Mouse (Mus musculus) frontal cortex, adult (tissue): ENCODE results near the gene Rhcg.

ENCODE experiments used
- ATAC-seq: cut with Nextera tagmentation; 2 replicates; pipeline ENCODE4 v1.9.2; 2017; ENCODE audit warnings: mild to moderate bottlenecking, moderate library complexity, mixed read lengths; ENCODE audit not compliant: low TSS enrichment

Rhcg gene

DNA sequence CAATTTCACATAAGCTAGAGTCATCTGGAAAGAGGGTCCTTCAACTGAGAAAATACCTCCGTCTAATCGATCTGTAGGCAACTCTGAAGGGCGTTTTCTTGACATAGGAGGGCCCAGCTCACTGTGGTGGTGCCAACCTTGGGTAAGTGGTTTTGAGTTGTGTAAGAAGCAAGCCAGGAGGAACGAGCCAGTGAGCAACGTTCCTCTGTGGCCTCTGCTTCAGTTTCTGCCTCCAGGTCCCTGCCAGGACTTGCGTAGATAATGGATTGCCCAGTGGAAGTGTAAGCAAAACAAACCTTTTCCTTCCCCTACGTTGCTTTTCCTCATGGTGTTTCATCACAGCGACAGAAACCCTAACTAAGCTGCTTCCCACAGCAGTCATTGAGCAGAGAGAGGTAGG lies 15.5 kb downstream of the Rhcg start:
- ATAC-seq, result no peak

DNA sequence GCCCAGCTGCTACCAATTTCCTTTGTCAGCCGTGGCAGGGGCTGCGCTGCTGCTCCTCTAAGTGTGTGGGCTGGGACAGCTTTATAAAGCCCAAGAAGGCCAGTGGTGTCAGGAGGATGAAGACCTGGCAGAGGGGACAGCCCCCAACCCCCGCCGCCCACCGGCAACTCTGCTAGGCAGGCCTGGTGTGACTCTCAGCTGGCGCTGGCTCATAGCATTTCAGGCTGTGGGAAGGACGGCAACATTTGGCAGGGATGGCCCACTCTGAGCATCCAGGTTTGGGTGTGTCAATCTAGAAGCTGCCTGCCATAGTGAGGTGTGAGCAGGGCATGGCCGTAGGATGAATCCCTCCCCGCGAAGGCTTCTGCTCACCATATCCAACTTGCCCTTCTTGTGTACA lies 17.3 kb downstream of the Rhcg start:
- peak; percentile 62 for ATAC-seq

DNA sequence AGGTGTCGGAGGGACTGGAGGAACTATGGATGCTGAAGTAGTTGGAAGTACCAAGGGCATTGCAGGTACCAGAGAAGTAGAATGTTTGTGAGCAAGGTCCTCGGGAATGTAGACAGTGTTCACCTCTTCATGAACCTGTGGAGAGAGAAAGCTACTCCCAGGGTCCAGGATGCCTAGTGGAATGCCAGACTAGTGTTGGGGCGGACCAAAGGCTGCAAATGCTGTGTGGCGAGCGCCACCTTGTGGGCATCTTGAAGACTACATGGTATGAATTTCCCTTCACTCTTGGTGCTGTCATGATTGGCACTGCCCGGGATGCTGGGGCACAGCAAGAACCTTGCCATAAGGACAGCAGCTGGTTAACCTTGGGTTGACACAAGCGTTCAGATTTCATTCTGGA lies 22.6 kb downstream of the Rhcg start:
- ATAC-seq, result peak; percentile 68

DNA sequence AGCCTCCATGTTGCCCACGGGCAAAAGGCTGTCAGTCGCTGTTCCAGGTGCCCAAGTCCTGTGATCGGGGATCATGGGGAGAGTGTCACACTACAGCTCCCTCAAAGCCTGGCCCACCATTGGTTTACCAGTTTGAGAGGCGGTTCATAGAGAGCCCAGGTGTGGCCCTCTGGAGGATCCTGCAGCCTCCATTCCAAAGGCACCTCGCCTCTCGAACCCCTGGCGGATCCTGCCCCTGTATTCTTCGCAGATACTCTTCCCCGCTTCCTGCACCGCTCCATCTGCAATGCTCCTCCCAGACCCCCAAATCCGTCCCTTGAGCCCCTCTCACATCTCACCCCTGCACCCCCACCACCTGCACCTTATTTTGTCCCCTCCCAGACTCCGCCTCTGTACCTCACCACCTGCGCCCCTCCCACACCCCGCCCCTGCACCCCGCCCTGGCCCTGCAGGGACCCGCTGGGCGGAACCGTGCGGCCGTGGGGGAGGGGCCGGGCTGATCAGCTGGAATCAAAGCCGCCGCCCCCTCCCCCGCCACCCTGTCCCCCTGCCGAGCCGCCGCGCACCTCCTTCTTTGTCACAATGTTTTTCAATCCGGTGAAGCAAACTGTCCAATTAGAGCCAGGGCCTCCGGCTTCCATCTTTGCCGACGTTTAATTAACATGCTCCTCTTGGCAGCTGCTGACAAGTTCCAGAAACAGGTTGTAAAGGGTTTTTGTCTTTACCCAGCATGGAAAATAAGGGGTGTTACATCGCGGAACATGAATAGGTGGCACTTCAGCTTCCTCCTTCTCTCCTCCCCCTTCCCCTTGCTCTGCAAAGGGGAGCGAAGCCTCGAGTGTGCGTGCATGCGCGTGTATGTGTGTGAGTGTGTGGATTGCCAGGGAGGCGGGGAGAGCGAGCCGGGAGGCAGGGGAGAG lies 25.4 kb downstream of the Rhcg start:
- peak; percentile 63 for ATAC-seq

DNA sequence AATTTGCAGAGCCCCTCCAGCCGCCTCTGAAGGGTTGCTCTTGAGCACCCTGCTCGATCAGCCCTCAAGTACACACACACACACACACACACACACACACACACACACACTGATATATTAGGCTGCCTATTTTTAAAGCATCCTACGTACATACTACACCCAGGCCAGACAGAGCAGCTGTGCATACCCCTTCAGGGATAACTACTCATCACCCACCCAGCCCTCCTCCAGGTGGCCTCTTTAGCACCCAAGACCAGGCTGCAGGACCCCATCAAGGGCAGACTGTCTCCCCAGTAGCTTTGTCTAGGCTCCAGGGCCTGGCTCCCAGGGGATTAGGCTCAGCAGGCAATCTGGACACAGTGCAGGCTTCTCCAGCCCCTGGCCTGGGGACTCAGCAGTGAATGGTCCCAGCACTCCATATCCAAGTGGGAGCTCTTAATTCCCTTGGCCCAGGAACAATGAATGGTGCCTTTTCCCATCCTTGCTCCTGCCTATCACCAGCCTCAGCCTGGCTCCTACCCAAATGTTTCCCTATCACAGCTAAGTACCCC lies 26.8 kb downstream of the Rhcg start:
- no peak for ATAC-seq

DNA sequence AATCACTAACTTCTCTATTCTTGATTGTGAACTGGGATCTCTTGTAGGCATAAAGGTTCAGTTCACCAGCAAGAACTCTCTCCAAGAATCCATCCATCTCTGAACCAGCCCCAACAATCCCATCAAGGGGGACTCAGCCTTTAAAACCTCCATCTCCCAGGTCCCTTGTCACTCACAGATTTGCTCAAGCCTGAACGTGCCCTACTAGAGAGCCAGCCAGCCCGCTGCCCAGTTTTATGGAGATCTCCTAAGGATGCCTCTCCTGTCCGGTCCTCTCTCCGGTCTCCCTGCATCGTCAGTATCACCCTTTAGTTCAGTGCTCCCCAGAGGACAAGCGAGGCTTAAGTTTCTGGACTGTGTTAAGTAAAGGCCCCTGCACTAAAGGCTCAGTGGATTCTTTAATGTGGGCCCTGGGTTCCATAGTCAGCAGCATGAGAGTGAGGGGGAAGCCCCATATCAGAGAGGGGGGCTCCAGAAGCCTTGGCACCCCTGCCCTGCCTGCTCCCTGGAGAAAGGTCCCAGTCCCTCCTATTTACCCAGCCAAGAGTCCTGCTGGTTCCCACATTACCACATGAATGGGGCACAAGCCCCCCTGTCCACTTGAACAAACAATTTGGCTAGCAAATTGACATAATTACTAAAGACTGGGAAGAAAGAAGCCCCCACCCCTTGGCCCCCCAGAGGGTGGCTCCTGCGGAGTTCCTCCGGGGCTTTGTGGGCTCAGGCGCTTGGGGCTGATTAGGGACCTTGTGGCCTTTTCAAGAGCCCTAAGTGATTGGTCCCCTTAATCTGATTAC lies 27.5 kb downstream of the Rhcg start:
- ATAC-seq, result no peak

DNA sequence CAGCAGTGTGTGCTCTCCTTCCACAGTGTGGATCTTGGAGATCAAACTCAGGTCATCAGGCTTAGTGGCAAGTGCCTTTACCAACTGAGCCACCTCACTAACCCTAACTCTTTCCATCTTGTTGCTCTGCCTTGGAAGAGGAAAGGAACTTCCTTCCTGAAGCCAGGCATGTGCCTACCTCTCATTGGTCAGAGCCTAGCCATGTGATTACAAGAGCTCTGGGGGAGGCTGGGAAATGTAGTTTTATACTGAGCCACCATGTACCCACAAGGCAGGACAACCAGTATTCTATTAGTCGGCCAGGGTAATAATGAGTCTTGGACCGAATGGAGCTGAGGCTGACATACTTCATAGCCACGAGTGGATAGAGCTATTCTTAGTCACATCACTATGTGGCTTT lies 29.2 kb downstream of the Rhcg start:
- no peak for ATAC-seq

DNA sequence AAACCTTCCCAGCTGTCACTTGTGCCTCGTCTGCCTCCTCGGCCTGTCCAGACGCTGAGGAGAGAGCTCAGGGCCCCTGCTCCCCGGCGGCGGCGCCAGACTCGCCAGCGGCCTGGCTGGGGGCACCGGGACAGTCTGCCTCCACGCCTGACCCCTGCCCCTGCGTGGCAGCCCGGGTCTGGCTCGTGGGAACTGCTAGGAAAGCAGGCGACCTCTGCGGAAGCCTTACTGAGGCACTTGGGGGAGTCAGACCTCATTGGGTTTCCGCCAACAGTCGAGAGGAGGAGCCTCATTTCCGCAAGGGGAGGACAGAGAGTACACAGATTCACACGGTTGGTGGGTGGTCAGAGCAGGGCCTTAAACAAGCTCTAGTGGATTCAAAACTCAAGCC lies 38.6 kb downstream of the Rhcg start:
- no peak for ATAC-seq

DNA sequence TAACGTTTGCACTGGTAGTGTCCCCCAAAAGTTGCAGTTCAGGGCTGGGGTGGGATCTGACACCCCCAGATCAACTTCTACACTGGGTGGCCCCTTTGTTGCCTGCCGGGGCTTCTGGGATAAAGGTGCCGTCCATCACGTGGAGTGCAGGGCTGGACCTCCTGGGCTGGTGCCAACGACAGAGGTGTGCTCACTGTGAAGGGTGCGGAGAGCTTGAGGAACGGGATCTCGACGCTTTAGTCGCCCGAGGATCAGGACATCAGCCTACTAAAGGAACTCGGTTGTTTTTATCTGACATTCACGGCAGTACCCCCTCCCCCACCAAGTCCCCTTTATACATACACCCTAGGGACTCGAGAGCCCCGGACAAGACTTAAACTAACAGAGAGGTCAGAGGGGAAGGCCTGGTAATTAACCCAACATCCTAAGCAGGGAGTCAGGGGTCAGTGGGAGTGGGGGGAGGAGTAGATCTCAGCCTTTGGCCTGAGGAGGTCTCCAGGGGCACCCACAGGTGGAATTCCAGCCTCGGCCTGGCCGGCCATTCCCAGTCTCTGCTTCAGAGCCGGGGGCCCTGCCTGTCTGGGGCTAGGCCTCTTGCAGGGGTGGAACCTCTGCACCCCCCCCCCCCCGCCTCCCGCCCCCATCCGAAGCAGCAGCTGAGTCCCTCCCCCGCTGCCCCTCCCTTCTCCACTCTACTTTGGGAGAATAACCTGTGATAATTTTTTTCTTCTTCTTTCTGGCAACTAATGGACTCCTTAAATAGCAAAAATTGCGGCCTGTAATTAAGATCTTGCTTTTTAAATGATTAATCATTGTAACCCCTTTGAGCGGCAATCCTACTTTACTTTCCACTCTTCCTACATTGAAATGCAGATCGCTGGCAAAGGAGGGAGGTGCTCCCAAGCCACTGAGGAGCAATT lies 39.3 kb downstream of the Rhcg start:
- ATAC-seq, result no peak

DNA sequence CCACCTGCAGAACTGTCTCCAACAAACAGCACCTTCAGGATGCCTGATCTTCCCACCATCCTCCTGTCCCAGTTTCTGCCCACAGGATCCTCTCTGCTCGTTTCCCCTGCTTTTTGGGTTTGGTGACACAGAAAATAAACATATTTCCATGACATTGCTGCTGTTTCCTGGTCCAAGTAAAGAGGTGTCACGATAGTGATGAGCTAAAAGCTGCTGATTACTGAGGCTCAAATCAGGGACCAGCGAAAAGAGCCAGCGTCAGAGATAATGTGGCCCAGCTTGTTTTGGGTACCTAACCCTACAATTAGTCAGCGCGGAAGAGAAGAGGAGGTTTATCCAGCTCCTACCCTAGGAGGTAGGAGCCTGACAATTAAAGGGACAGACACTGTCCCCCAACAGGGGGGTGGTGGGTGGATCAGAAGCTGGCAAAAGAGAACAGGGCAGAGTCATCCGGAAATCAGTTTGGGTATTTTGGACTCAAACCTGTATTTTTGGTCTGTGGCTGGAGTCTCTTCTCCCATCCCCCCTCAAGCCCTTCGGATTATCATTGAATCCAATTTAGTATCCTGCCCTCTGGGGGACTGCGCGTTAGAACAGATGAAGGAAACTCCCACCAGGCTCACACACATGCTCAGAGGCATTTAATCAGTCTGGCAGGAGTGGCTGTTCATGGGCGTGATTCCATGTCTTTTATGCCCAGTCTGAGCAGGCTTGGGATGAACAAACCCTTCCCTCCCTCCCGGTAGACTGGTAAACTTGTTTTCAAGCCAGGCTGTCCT lies 40.2 kb downstream of the Rhcg start:
- ATAC-seq, result peak; percentile 63

DNA sequence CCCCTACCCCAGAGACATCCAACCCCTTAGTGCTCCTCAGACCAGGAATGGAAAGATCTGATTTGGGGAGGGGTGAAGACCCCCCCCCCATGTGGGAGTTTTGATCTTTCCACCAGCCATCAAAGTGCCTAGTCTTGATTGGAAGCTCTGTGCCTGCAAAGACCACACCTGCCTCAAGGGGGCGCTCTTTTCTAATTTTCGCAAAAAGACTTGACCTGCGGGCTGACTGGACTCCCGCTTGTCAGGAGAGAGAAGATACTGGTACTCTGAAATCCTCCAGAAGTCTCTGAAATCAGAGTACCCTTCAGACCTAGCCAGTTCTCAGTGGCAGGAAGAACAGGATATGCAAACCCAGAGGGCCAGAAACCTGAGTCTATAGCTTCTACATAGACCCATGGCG lies 40.8 kb downstream of the Rhcg start:
- ATAC-seq, result peak; percentile 19; the same call in 1 of the 2 replicates

DNA sequence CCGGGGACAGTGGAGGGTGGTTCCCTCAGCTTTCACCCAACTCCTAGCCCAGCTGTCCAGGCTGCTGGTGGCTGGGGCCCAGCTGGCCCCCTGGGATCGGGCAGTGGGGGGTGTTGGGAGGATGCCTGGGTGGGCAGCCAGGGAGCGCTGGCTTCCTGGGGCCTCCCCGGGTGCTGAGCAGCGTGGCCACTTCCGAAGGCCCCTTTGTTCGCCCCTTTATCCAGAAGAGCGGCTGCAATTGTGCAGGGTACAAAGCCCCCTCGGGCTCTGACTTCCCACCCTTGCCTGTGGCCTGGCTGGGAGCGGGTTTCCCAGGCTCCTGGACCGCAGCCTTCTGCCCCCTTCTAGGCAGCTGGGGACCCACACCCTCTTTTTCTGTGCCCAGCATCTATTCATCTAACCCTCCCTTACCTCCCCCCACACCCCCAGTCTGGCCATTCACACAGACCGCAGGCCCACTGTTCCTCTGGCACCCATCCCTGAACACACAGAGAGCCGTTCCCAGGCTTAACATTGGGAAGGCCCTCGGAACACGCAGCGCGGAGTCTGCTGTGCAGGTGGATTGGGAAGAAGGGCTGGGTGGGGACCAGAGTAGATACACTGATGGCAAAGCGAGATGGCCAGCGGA lies 45.2 kb downstream of the Rhcg start:
- peak; percentile 15; the same call in 1 of the 2 replicates for ATAC-seq

DNA sequence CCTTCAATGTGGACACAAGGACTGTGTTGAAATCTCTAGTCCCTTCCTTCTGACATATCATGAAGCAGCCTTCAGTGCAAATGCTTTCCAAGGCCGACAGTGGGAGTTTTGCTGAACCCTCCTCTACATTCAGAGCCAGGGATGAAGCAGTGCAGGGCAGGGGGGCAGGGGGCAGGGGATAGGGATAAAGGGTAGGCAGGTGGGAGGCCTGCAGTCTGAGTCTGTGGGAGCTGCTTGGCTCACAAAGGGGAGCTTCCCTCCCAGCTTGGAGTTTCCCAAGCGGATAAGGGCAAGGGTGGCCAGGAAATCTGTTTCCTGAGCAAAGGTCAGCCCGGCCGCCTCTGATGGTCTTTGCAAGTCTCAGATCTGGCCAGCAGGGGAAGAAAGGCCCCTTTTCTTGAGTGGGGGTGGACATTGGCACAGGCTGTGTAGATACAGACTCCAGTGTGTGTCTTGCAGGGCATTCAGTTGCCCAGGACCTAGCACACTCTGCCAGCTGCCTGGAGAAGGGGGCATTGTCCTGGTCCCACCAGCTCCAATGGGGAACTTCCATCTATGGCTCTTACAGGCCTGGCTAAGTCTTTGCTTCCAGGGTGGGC lies 48.4 kb downstream of the Rhcg start:
- peak; percentile 47; the same call in 1 of the 2 replicates for ATAC-seq

DNA sequence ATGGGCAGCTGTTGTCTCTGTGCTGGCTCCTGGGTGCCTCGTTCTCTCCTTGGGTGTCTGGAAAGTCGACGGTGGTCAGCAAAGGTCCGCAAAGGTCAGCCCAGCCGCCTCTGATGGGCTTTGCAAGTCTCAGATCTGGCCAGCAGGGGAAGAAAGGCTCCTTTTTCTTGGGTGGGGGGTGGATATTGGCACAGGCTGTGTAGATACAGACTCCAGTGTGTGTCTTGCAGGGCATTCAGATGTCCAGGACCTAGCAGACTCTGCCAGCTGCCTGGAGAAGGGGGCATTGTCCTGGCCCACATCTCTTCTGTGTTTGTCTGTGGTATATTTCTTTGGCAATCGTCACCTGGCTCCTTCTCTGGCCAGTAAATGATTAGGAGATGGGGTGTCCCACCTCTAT lies 49.2 kb downstream of the Rhcg start:
- no peak for ATAC-seq

DNA sequence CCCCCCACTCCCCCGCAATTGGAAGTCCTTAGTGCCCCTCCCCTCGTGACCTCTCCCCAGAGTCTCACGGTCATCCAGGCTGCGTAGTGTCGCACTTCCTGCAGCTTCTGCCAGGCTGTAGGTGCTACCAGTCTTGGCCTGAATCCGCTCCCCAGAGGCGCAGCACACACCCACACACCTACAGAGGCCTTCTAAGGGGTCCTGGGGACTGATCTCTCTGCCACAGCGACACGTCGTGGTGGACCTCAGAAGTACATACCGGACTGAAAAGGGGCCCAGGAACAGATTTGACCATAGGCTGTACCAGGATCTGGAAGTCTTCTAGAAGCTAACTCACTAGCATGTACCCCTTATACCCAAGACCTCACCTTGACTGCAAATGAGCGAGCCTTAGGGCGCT lies 53.8 kb downstream of the Rhcg start:
- no peak for ATAC-seq

DNA sequence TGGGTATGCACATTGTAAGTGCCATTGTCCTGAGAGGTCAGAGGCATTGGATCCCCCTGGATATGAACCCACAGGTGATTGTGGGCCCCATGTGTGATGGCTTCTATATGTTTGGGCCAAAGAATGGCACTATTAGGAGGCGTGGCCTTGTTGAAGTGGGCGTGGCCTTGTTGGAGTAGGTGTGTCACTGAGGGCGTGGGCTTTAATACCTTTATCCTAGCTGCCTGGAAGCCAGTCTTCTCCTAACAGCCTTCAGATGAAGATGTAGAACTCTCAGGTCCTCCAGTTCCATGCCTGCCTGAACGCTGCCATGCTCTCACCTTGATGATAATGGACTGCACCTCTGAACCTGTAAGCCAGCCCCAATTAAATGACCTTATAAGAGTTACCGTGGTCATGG lies 55.1 kb downstream of the Rhcg start:
- ATAC-seq, result no peak

DNA sequence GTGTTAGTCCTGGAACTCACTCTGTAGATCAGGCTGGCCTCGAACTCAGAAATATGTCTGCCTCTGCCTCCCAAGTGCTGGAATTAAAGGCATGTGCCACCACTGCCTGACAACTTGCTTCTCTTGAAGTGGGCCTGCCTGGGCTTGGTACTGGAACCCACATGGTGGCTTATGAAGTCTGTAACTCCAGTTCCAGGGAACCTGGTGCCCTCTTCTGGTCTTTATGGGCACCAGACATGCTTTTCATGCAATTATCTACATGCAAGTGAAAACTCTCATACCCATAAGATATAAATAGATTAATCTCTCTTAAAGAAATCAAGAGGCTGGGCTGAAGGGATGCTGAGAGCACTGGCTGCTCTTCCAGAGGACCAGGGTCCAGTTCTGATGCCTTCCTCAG lies 58.8 kb downstream of the Rhcg start:
- ATAC-seq, result peak; percentile 65; the same call in 1 of the 2 replicates

DNA sequence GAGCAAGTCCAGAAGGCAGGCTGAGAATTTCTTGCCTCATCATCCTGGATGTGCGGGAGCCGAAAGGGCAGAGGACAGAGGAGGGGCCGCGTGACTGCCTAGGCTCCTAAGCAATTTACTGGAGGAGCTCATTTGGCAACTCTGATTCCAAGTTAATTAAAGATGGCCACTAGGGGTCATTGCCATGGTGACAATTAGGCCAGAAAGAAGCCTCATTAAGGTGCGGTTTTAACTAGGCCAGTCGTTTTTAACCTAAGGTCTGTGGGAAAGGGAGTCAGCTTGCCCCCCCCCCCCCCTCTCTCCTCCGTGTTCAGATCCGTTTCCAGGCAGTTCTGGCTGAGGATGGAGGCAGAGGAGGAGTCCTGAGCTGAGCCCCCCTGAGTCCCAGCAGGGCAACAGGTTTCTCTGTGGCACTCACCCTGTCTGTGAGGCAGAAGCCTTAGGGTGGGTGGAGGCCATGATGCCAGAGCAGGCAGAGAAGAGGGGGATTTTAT lies 59.7 kb downstream of the Rhcg start:
- ATAC-seq, result no peak

DNA sequence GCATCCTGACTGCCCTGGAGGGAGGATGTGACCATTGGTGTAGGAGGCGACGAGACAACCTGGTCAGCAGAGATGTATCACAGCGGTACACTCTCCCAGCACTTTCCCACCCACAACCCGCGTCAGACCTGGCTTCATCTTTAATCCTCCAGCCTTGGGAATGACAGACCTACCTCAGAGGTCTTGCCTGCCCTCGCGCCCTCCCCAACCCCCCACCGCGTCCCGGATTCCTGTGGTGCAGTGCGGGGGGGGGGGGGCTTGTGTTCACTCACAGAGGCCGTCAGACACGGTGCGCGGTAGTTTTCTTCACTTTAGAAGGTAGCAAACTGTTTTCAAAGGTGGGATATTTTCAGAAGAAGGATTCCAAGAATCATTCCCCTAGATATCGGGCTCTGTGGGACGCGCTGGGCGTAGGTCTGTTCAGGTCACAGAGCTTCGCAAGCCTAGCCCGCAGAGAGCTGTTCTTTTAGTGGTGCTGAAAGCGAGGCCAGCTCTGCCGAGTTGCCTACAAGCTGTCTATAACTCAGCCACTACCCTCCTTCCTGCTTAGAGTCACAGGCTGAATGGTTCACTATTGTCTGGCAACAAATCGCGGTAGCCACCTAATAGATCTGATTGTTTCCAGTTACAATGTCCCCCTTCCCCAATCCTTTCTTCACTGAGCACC lies 62.0 kb downstream of the Rhcg start:
- ATAC-seq, result no peak
